Mouse (Mus musculus) B cell, adult 67 days (primary cell): ENCODE results near the gene Prr9. TPM values are rescaled to one million over a fixed set of nuclear protein-coding genes. Genes with fewer than 3 reads are reported as not detected.

Experiments used
- total RNA-seq, 2 experiments: library from RNA; stranded (reverse); gene quantifications; 4 replicates each; pipeline ENCODE4 v1.2.4; 2023

Prr9 gene
- total RNA-seq: not detected

DNA sequence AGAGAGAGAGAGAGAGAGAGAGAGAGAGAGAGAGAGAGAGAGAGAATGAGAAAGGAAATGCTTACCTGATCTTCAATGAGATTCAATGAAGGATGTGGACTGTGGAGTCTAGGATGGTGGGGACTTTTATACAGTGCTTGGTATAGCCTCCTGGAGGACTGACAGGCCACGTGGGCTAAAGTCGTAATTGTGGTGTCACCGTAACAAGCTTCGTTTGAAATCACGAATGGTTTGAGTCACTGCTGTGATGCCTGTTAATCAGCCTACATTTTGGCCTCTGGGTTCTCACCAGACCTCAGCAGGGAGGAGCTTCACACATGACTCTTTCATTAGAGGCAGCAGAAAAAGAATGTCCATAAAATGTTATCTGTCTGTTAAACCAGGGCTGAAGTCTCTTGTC lies at the start of gene Prr9:
TSS of gene Prr9 (minus strand) at position 101 of the 400 bp plus-strand sequence.

DNA sequence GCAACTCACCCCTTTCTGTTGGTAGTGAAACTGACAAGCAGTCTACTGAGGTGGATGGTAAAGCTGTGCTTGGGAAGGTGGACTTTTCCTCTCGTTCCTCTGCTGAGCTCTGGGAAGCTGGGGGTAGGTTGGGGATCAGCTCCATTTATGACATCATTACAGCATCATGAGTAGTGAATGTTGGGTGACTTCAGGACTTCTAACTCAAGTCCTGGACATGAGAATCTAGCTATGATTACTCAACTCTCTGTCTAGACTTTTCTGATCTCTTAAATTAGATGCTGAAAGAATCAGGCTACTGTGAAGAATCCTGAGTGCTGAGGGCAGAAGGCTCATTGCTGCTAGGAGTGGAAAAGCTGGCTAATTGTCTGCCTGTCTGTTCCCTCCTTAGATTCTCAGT lies 18.9 kb upstream of the Prr9 start, which contains the start of gene Lelp1:
TSS of gene Lelp1 (minus strand) at position 101 of the 400 bp plus-strand sequence.

DNA sequence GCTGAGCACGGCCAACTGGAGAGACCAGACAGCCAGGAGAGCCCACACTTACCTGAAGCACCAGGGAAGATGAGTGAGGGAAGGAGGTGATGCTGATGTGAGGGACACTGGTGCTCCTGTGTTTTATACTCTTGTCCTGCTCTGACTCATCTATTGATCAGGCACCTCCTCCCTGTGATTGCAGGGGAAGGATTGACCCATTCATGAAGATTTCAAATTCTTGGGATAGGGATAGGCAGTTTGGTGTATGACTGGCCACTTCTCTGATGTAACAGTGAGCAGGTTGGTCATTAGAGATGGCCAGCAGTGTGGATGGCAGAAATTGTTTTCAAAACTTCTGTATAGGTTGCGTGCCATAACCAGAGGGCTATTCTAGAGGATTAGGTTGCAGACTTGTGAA lies 40.7 kb downstream of the Prr9 start, which contains the start of gene Lor:
TSS of gene Lor (minus strand) at position 101 of the 400 bp plus-strand sequence.

Other genes starting within 250 kb of the Prr9 start
- not detected for gene Pglyrp3, start 109.4 kb downstream of the Prr9 start, total RNA-seq
- gene Lor, start 40.8 kb downstream of the Prr9 start, total RNA-seq: not detected
- gene Lelp1, start 18.8 kb upstream of the Prr9 start, total RNA-seq: not detected
- gene Sprr2a1, start 91.9 kb upstream of the Prr9 start, total RNA-seq: not detected
- not detected for gene Sprr2a2, start 92.0 kb upstream of the Prr9 start, total RNA-seq
- gene Sprr2a3, start 161.5 kb upstream of the Prr9 start, total RNA-seq: not detected
- gene Sprr2b, start 192.7 kb upstream of the Prr9 start, total RNA-seq: not detected
- gene Sprr2d, start 215.2 kb upstream of the Prr9 start, total RNA-seq: not detected
- not detected for gene Sprr2e, start 228.2 kb upstream of the Prr9 start, total RNA-seq
- not detected for gene Sprr2f, start 241.2 kb upstream of the Prr9 start, total RNA-seq